Mouse (Mus musculus): ENCODE results near the gene Il34.
A peak's percentile ranks its signal among the peaks of the same experiment; 100 is the strongest.

Il34 gene

GRCm38 (mm10) chr8:110805669-110806068, at the start of gene Il34:
Gene Il34 (minus strand): TSS chr8:110805924.
- no peak for DNase-seq

DNA sequence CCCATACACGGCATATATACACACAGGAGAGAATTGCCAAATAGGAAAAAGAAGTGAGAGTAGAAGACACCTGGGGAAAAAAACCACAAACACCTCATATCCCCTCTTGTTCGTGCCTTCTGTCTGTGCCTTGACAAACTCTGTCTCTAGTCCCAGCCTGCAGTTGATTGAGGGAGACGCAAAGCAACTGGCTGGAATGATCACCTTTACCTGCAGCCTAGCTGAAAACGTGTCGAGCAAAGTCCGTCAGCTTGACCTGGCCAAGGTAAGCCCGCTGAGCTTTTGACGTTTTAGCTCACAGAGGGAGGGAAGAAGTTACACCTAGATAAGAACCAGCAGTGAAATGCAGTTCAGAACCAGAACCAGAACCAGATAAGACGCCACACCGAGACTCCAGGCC, 45.5 kb upstream of the Il34 start:
- peak; percentile 73 for DNase-seq

GRCm38 (mm10) chr8:110847645-110848495, 42.1 kb upstream of the Il34 start:
- DNase-seq = peak; percentile 70

- DNase-seq = no peak
Observed at GRCm38 (mm10) chr8:110847171-110847549, 41.4 kb upstream of the Il34 start.

- peak; percentile 99 for DNase-seq
Observed at GRCm38 (mm10) chr8:110846405-110847170, 40.9 kb upstream of the Il34 start, which contains the start of the genes Cog4 and Sf3b3. Gene Cog4 (plus strand): TSS chr8:110846600. Gene Sf3b3 (minus strand): TSS chr8:110846787.

- peak; percentile 89 for DNase-seq
Observed at GRCm38 (mm10) chr8:110845821-110846404, 40.2 kb upstream of the Il34 start.

DNA sequence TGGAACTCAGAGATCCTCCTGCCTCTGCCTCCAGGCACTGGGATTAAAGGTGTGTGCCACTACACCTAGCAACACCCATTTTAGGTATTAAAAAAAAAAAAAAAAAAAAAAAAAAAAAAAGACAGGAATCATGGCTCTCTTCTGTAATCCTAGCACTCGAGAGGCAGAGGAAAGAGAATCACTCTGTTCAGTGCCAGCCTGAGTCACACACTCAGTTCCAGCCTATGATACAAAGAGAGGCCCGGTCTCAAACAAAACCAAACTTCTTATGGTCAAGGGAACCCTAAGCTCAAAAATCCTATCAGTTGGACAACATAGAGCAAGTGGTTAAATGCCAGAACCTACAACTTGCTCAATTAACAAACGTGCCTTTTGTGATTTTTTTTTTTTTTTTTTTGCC, 39.2 kb upstream of the Il34 start:
- no peak for DNase-seq

- DNase-seq = peak; percentile 70
Observed at GRCm38 (mm10) chr8:110843207-110843606, 37.5 kb upstream of the Il34 start.

GRCm38 (mm10) chr8:110842012-110842574, 36.4 kb upstream of the Il34 start:
- DNase-seq = no peak

GRCm38 (mm10) chr8:110831956-110832355, 26.2 kb upstream of the Il34 start:
- DNase-seq = peak; percentile 50

DNA sequence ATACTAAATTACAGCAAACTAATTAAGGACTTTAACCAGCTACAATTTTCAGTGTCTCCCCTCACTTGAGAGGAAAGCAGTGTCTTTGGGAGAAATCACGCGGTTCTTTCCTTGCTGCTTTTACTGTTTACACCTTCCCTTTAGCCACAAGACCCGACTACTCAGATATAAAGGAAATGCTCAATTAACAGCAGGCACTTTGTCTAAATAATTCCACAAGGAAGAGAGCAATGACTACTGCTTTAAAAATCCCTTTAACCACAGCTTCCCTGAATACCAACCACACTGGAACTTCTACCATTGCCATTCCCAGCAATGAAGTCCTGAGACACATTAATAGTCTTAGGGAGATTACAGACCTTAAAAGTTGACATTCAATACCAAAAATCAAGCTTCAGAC, 22.8 kb upstream of the Il34 start:
- no peak for DNase-seq

DNA sequence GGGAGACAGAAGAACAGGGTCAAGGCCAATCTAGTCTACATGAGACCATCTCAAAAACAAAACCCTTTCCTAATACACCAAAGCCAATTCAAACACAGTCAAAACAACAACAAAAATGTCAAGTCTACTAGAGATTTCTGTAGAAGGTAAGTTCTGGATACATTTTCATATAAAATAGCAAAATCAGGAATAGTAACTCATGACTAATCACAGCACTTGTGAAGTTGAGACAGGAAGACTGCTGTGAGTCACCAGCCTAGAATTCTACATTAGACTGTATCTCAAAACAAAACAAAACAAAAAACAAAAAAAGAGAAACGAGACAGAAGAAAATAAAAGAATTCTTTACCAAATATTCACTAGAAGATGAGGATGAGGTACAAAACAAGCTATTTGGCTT, 19.1 kb upstream of the Il34 start:
- DNase-seq = no peak

GRCm38 (mm10) chr8:110821960-110822359, 16.2 kb upstream of the Il34 start:
- DNase-seq = peak; percentile 15

DNA sequence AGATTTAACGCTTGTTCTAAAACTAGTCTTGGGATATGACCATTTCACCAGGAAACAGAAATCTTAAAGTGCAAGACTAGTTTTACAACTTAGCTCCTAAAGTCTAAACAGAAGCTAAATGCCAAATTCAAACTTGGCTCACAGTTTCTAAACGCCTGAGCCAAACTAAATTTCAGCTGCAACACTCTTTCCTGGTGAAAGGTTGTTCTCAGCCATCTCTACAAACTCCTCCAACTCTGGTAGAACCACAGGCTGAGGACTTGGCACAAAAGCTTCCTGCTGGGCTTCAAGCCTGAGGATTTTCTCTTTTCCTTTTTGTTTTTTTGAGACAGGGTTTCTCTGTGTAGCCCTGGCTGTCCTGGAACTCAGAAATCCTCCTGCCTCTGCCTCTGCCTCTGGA, 14.5 kb upstream of the Il34 start:
- DNase-seq = peak; percentile 82

DNA sequence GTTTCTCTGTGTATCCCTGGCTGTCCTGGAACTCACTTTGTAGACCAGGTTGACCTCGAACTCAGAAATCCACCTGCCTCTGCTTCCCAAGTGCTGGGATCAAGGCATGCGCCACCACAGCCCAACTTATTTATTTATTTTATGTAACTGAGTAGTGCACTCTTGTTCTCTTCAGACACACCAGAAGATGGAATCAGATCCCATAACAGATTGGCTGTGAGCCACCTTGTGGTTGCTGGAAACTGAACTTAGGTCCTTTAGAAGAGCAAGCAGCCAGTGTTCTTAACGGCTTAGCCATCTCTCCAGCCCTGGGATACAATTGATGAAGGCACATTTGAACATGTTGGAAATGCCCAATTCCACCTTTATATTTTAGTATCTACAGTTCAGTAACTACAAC, 12.9 kb upstream of the Il34 start:
- DNase-seq = peak; percentile 66

GRCm38 (mm10) chr8:110816990-110817389, 11.3 kb upstream of the Il34 start:
- peak; percentile 62 for DNase-seq

GRCm38 (mm10) chr8:110815308-110815707, 9.6 kb upstream of the Il34 start:
- peak; percentile 54 for DNase-seq

- peak; percentile 72 for DNase-seq
Observed at GRCm38 (mm10) chr8:110813081-110813812, 7.5 kb upstream of the Il34 start.

GRCm38 (mm10) chr8:110812349-110813080, 6.8 kb upstream of the Il34 start:
- DNase-seq = peak; percentile 61

DNA sequence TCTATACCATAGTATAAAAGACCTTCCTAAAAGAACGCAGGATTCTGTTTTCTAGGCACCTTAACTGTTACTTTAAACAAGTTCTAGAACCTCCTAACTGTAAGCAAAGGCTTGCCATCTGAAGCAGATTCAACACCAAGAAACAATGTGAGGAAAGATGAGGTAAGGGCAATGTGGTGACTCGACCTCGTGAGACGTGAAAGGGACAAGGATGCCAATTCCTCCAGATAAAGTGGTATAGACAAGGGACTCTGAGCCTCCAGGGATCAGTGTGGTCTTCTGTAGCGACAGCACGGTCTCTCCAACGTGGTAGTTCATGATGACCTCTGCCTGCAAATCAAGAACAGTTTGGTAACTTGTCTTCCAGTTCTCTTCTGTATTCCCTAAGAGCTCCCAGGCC, 6.1 kb upstream of the Il34 start:
- DNase-seq = peak; percentile 85

GRCm38 (mm10) chr8:110811116-110811515, 5.4 kb upstream of the Il34 start:
- DNase-seq = no peak

Data from heart, adult 11 months (tissue).